Mouse (Mus musculus): ENCODE measurements around the gene Atp6v0b. TPM values are rescaled to one million over a fixed set of nuclear protein-coding genes. Genes with fewer than 3 reads are reported as not detected.
A peak's percentile ranks its signal among the peaks of the same experiment; 100 is the strongest.

The Atp6v0b gene
- total RNA-seq, 2 experiments from 2014 or later, result 97.8 to 253 TPM

GRCm38 (mm10) chr4:117843101-117843500, 44.0 kb downstream of the Atp6v0b start:
- no peak for ATAC-seq (replicated peaks; ENCODE audit: poor library complexity, severe bottlenecking)

GRCm38 (mm10) chr4:117841566-117841965, 45.6 kb downstream of the Atp6v0b start:
- no peak for ATAC-seq (replicated peaks; ENCODE audit: poor library complexity, severe bottlenecking)

- no peak for ATAC-seq (replicated peaks; ENCODE audit: poor library complexity, severe bottlenecking)
Observed at GRCm38 (mm10) chr4:117840821-117841220, 46.3 kb downstream of the Atp6v0b start.

- ATAC-seq (replicated peaks; ENCODE audit: poor library complexity, severe bottlenecking), result no peak
Observed at GRCm38 (mm10) chr4:117839366-117839765, 47.8 kb downstream of the Atp6v0b start.

GRCm38 (mm10) chr4:117837271-117837670, 49.9 kb downstream of the Atp6v0b start:
- ATAC-seq (replicated peaks; ENCODE audit: poor library complexity, severe bottlenecking), result no peak

- peak; percentile 72 for ATAC-seq (replicated peaks; ENCODE audit: poor library complexity, severe bottlenecking)
Observed at GRCm38 (mm10) chr4:117836204-117836767, 50.8 kb downstream of the Atp6v0b start.

- peak; percentile 6 for ATAC-seq (replicated peaks; ENCODE audit: poor library complexity, severe bottlenecking)
Observed at GRCm38 (mm10) chr4:117835531-117836111, 51.5 kb downstream of the Atp6v0b start.

GRCm38 (mm10) chr4:117834845-117835530, 52.1 kb downstream of the Atp6v0b start:
- ATAC-seq (replicated peaks; ENCODE audit: poor library complexity, severe bottlenecking), result peak; percentile 51

- no peak for ATAC-seq (replicated peaks; ENCODE audit: poor library complexity, severe bottlenecking)
Observed at GRCm38 (mm10) chr4:117834457-117834844, 52.7 kb downstream of the Atp6v0b start, which contains the start of gene Slc6a9. Slc6a9 (plus strand) TSS chr4:117834506.

Other genes starting within 250 kb of the Atp6v0b start
- gene Dmap1, start 205.1 kb downstream of the Atp6v0b start, total RNA-seq (2014; fragmentation: Nextera tagmentation), result 32.0 and 32.8 TPM in 2 replicates
- gene Dmap1, start 205.1 kb downstream of the Atp6v0b start, total RNA-seq (2017), result 26.2 and 27.8 TPM in 2 replicates
- gene Gm12845, start 162.9 kb downstream of the Atp6v0b start, total RNA-seq (2014; fragmentation: Nextera tagmentation), result not detected in 2 replicates
- not detected in 2 replicates for gene Gm12845, start 162.9 kb downstream of the Atp6v0b start, total RNA-seq (2017)
- gene Klf17, start 121.7 kb downstream of the Atp6v0b start, total RNA-seq (2014; fragmentation: Nextera tagmentation), result not detected in 2 replicates
- not detected in 2 replicates for gene Klf17, start 121.7 kb downstream of the Atp6v0b start, total RNA-seq (2017)
- gene Slc6a9, start 52.8 kb downstream of the Atp6v0b start, total RNA-seq (2014; fragmentation: Nextera tagmentation), result not detected in 2 replicates
- gene Slc6a9, start 52.8 kb downstream of the Atp6v0b start, total RNA-seq (2017), result not detected in 2 replicates
- gene Ccdc24, start 14.8 kb downstream of the Atp6v0b start, total RNA-seq (2014; fragmentation: Nextera tagmentation), result not detected in 2 replicates
- not detected in 2 replicates for gene Ccdc24, start 14.8 kb downstream of the Atp6v0b start, total RNA-seq (2017)
- gene B4galt2, start 3.8 kb downstream of the Atp6v0b start, total RNA-seq (2014; fragmentation: Nextera tagmentation), result 0.73 TPM in 1 of 2 replicates, not detected in the other
- gene B4galt2, start 3.8 kb downstream of the Atp6v0b start, total RNA-seq (2017), result 0.04 TPM in 1 of 2 replicates, not detected in the other
- 13.3 and 15.6 TPM in 2 replicates for gene Dph2, start 4.7 kb upstream of the Atp6v0b start, total RNA-seq (2014; fragmentation: Nextera tagmentation)
- gene Dph2, start 4.7 kb upstream of the Atp6v0b start, total RNA-seq (2017), result 8.9 and 9.6 TPM in 2 replicates
- gene Ipo13, start 27.7 kb upstream of the Atp6v0b start, total RNA-seq (2014; fragmentation: Nextera tagmentation), result 30.4 and 38.6 TPM in 2 replicates
- gene Ipo13, start 27.7 kb upstream of the Atp6v0b start, total RNA-seq (2017), result 7.2 and 10.0 TPM in 2 replicates
- not detected in 2 replicates for gene Artn, start 42.4 kb upstream of the Atp6v0b start, total RNA-seq (2014; fragmentation: Nextera tagmentation)
- gene Artn, start 42.4 kb upstream of the Atp6v0b start, total RNA-seq (2017), result not detected in 2 replicates
- 12.9 and 14.5 TPM in 2 replicates for gene St3gal3, start 247.6 kb upstream of the Atp6v0b start, total RNA-seq (2014; fragmentation: Nextera tagmentation)
- gene St3gal3, start 247.6 kb upstream of the Atp6v0b start, total RNA-seq (2017), result 4.7 and 8.2 TPM in 2 replicates

All from granulocyte monocyte progenitor cell, adult 5-6 weeks (primary cell).